Mouse (Mus musculus): ENCODE results near the gene Sac3d1. TPM values are rescaled to one million over a fixed set of nuclear protein-coding genes. Genes with fewer than 3 reads are reported as not detected.

Sac3d1 gene
- total RNA-seq, 2 experiments from 2014 or later: 18.6 TPM

DNA sequence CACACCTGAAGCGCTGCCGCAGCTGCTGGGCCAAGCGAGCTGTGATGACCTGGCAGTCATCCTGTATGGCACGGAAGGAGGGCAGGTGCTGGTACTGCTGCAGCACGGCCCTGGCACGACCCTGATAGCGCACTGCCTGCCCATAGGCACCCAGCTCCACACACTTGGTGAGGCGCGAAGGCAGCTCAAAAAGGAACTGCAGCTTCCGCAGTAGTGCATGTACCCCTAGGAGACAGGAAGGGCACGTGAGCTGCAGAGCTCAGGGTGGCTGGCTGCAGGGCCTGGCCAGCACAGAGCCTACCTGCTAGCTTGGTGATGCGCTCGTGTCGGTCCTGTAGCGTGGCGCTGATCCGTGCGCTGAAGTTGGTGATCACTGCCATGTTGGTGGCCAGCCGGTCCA lies 47.2 kb downstream of the Sac3d1 start:
- DNase-seq (ENCODE audit: low spot score in 2 of 2): no peak

DNA sequence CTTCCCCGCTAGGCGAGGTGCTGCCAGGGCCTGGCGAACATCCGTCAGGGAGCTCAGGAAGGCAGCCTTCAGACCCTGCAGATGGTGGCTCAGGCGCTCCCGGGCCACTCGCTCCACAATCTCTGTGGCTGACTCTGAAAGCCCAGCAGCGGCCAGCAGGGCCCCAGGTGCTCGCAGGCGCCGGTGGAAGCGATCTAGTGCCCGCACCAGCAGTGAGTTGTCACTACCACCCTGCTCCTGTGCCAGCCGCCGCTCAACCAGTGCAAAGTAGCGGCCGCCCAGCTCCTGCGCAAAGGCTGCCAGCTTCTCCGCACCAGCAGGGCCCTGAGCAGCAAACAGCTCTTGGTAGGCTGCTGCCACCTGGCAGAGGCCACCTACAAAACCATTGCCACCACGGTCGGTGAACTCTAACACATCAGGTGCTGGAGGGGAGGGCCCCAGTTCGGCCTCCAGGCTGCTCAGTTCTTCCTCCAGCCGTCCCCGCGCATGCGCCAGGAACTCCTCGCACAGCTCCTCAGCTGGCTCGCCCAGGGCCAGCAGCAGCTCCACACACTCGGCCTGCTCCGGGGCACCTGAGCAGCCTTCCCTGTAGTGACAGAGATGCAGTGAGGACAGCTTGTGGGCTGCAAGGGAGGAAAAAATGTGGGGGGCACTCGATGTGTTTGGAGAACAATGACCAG lies 47.7 kb downstream of the Sac3d1 start:
- DNase-seq (ENCODE audit: low spot score in 2 of 2): no peak

GRCm38 (mm10) chr19:6069851-6070250 lies 48.6 kb downstream of the Sac3d1 start:
- no peak for DNase-seq (ENCODE audit: low spot score in 2 of 2)

GRCm38 (mm10) chr19:6068951-6069350 lies 49.5 kb downstream of the Sac3d1 start:
- no peak for DNase-seq (ENCODE audit: low spot score in 2 of 2)

- DNase-seq (ENCODE audit: low spot score in 2 of 2): peak; percentile 83 to 93
Observed at GRCm38 (mm10) chr19:6067724-6068415, 50.6 kb downstream of the Sac3d1 start, which contains the start of gene Tm7sf2. Tm7sf2 (minus strand) TSS chr19:6068373.

DNA sequence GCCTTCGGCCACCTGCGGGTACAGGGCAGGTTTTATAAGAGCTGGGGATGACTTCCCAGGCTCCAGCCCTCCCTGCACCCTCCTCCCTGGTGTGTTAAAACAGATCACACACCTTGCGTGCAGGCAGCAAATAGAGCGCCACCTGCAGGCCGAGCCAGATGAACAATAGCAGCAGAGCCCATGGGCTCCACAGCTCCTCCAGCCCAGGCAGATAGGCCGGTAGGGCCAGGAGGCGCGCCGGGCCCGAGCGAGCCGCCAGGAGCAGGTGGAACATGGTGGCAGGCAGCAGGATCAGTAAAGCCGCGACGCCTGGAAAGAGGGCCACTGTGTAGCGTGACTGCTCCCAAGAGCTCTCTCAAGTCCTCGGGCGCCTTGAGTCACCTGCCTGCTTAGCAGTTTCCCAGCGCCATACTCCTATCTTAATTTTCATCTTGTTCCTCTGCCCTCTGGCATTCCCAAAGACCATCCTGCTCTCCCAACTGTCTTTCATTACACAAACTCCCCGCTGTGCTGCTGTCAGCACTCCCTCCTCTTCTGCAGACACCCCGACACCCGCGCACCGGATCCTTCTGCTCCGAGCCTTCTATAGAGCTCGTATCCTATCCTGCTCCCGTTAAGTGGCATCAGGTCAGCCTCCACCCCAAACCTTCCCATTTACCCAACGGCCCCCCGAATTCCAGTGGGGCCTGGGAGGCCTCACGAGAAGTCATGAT lies 51.3 kb downstream of the Sac3d1 start:
- DNase-seq (ENCODE audit: low spot score in 2 of 2): peak; percentile 54 to 72

GRCm38 (mm10) chr19:6066571-6066970 lies 51.9 kb downstream of the Sac3d1 start:
- no peak for DNase-seq (ENCODE audit: low spot score in 2 of 2)

Other genes starting within 250 kb of the Sac3d1 start
- 10 to 100 TPM; 42.4 to 45.9 TPM for gene Frmd8, start 243.4 kb downstream of the Sac3d1 start, total RNA-seq (2021)
- gene Slc25a45, start 240.8 kb downstream of the Sac3d1 start, total RNA-seq (2021): 10 to 100 TPM; 25.9 to 26.3 TPM
- 1 to 10 TPM; 3.1 TPM for gene Tigd3, start 224.5 kb downstream of the Sac3d1 start, total RNA-seq (2021)
- 100 to 1,000 TPM; 158 to 169 TPM for gene Dpf2, start 205.6 kb downstream of the Sac3d1 start, total RNA-seq (2021)
- gene Cdc42ep2, start 193.8 kb downstream of the Sac3d1 start, total RNA-seq (2021): 10 to 100 TPM; 11.4 TPM
- gene Pola2, start 154.4 kb downstream of the Sac3d1 start, total RNA-seq (2021): 10 to 100 TPM; 35.0 to 37.9 TPM
- not detected for gene Slc22a20, start 132.5 kb downstream of the Sac3d1 start, total RNA-seq (2021)
- gene Capn1, start 102.8 kb downstream of the Sac3d1 start, total RNA-seq (2021): 10 to 100 TPM; 28.5 to 43.9 TPM
- gene Syvn1, start 72.1 kb downstream of the Sac3d1 start, total RNA-seq (2021): 10 to 100 TPM; 45.8 to 48.1 TPM
- 10 to 100 TPM; 55.6 to 63.5 TPM for gene Mrpl49, start 60.9 kb downstream of the Sac3d1 start, total RNA-seq (2021)
- 1,000 to 10,000 TPM; 1,446 to 1,549 TPM for gene Fau, start 60.8 kb downstream of the Sac3d1 start, total RNA-seq (2021)
- 10 to 100 TPM; 28.0 to 31.0 TPM for gene Znhit2, start 57.5 kb downstream of the Sac3d1 start, total RNA-seq (2021)
- 10 to 100 TPM; 17.0 to 25.1 TPM for gene Tm7sf2, start 50.3 kb downstream of the Sac3d1 start, total RNA-seq (2021)
- 10 to 100 TPM; 80.2 to 83.4 TPM for gene Vps51, start 41.4 kb downstream of the Sac3d1 start, total RNA-seq (2021)
- not detected for gene Tmem262, start 38.6 kb downstream of the Sac3d1 start, total RNA-seq (2021)
- gene Gm28374, start 36.4 kb downstream of the Sac3d1 start, total RNA-seq (2021): under 1 TPM in 1 of 2 experiments, not detected in 1; 0.95 TPM
- 10 to 100 TPM; 49.6 to 52.9 TPM for gene Zfpl1, start 33.7 kb downstream of the Sac3d1 start, total RNA-seq (2021)
- gene Cdca5, start 33.7 kb downstream of the Sac3d1 start, total RNA-seq (2021): 10 to 100 TPM; 12.4 to 13.7 TPM
- under 1 TPM; 0.62 to 0.98 TPM for gene AC131692.1, start 24.2 kb downstream of the Sac3d1 start, total RNA-seq (2021)
- 1 to 10 TPM in 1 of 2 experiments, under 1 TPM in 1; 0.73 to 1.1 TPM for gene Naaladl1, start 12.9 kb downstream of the Sac3d1 start, total RNA-seq (2021)
- 10 to 100 TPM; 27.1 to 27.7 TPM for gene Snx15, start 9.7 kb upstream of the Sac3d1 start, total RNA-seq (2021)
- 1 to 10 TPM in 1 of 2 experiments, under 1 TPM in 1; 0.81 to 2.0 TPM for gene Batf2, start 22.3 kb upstream of the Sac3d1 start, total RNA-seq (2021)
- 10 to 100 TPM; 64.2 to 65.1 TPM for gene Arl2, start 22.9 kb upstream of the Sac3d1 start, total RNA-seq (2021)
- 1 to 10 TPM; 2.1 to 3.5 TPM for gene Majin, start 65.7 kb upstream of the Sac3d1 start, total RNA-seq (2021)
- gene Gpha2, start 107.7 kb upstream of the Sac3d1 start, total RNA-seq (2021): 10 to 100 TPM; 40.5 to 50.4 TPM
- 10 to 100 TPM; 68.4 to 71.2 TPM for gene Ppp2r5b, start 117.2 kb upstream of the Sac3d1 start, total RNA-seq (2021)
- 10 to 100 TPM; 40.0 to 41.1 TPM for gene Atg2a, start 123.0 kb upstream of the Sac3d1 start, total RNA-seq (2021)
- gene Ehd1, start 158.1 kb upstream of the Sac3d1 start, total RNA-seq (2021): 10 to 100 TPM; 88.2 to 90.2 TPM
- gene Cdc42bpg, start 187.8 kb upstream of the Sac3d1 start, total RNA-seq (2021): 10 to 100 TPM; 18.4 to 20.6 TPM
- 10 to 100 TPM; 44.3 to 47.5 TPM for gene Men1, start 216.3 kb upstream of the Sac3d1 start, total RNA-seq (2021)
- 10 to 100 TPM; 61.1 to 62.0 TPM for gene Map4k2, start 222.5 kb upstream of the Sac3d1 start, total RNA-seq (2021)
- 100 to 1,000 TPM; 270 to 308 TPM for gene Sf1, start 245.0 kb upstream of the Sac3d1 start, total RNA-seq (2021)